Mouse (Mus musculus) liver, adult 2 months (tissue): ENCODE data around the gene Taf4.

ENCODE experiments used
- CTCF ChIP-seq: fragments of 200-500 bp; IDR thresholded peaks from 2 replicates; pipeline ENCODE4 v1.5.1; 2011; ENCODE audit warnings: low read depth, low read length, control low read depth
- POLR2A ChIP-seq: fragments of 200-500 bp; IDR thresholded peaks from 2 replicates; pipeline ENCODE4 v1.6.1; 2011; ENCODE audit warnings: low read length, control low read depth; ENCODE audit not compliant: insufficient read depth; ENCODE audit errors: extremely low read depth

- no peak for TF ChIP-seq CTCF
- no peak for TF ChIP-seq POLR2A
Observed at GRCm38 (mm10) chr2:179993071-179993470, 16.6 kb upstream of the Taf4 start.
